In genomic region chr3:89486916-89487702, GRCm38 (mm10) we compare ENCODE assay signal across 30 mouse cellular contexts. TPM values are rescaled to one million over a fixed set of nuclear protein-coding genes. Genes with fewer than 3 reads are reported as not detected.
DNase-seq lines count a peak whose midpoint lies in the region; ATAC-seq and TF ChIP-seq lines count a peak whose summit lies in the region.
"Had no signal": no experiment of that assay in that cellular context is flagged by ENCODE, and none has a peak within 500 bp of the region (broad histone marks: within the 10 kb centered on the region; RNA-seq: fewer than 3 reads in every experiment).

No protein-coding gene starts in this region.

- 0 out of 2 replicates have a peak, but pooled peaks cover 16% of the 10 kb centered on the region for H3K27me3 ChIP-seq in heart, embryonic 13.5 days (replicated peaks)
- no peaks in the 10 kb centered on the region for H3K27me3 ChIP-seq in stomach, embryonic 16.5 days (ENCODE audit: control insufficient read depth, insufficient read depth, low read length)
- H3K27me3 ChIP-seq in stomach, postnatal 0 days (ENCODE audit: control insufficient read depth, insufficient read depth, low read length), result no peaks in the 10 kb centered on the region

- peak overlapping the region; percentile 12; the same call in 1 of the 2 replicates for H3K27ac ChIP-seq in gastrocnemius, adult 2 months
- no peak overlapping the region for H3K27ac ChIP-seq in heart, embryonic 13.5 days (replicated peaks)
- H3K27ac ChIP-seq in stomach, embryonic 16.5 days (ENCODE audit: low read length), result no peak overlapping the region
- no peak overlapping the region for H3K27ac ChIP-seq in stomach, postnatal 0 days (replicated peaks)
- H3K27ac ChIP-seq: embryonic facial prominence, embryonic 10.5 days; hindbrain, embryonic 12.5 days; layer of hippocampus, adult 2 months; limb, embryonic 13.5 days; liver, embryonic 12.5 days; midbrain, embryonic 13.5 days had no signal

- intact Hi-C loops in gastrocnemius, adult 2 months (cut with DNase I), result loop anchor here (5.0 kb wide), 2 partner anchors 35 to 90 kb away; partner anchors contain the start of gene Pmvk
- intact Hi-C loops in heart, postnatal 10 days (cut with DNase I), result no loop called here

- H3K36me3 ChIP-seq in heart, embryonic 13.5 days, result no peaks in the 10 kb centered on the region
- no peaks in the 10 kb centered on the region for H3K36me3 ChIP-seq in stomach, embryonic 16.5 days (ENCODE audit: control insufficient read depth, insufficient read depth, low read length)
- H3K36me3 ChIP-seq in stomach, postnatal 0 days (ENCODE audit: control insufficient read depth, insufficient read depth, low read length), result no peaks in the 10 kb centered on the region
- H3K36me3 ChIP-seq: embryonic facial prominence, embryonic 10.5 days; G1E; hindbrain, embryonic 12.5 days; limb, embryonic 13.5 days; liver, embryonic 12.5 days; midbrain, embryonic 13.5 days had no signal

- H3K9me3 ChIP-seq in heart, embryonic 13.5 days, result no peaks in the 10 kb centered on the region
- H3K9me3 ChIP-seq in stomach, embryonic 16.5 days (replicated peaks; ENCODE audit: control insufficient read depth, low read length), result no peaks in the 10 kb centered on the region
- no peaks in the 10 kb centered on the region for H3K9me3 ChIP-seq in stomach, postnatal 0 days (ENCODE audit: control insufficient read depth, low read length)
- H3K9me3 ChIP-seq: embryonic facial prominence, embryonic 10.5 days; G1E; hindbrain, embryonic 12.5 days; limb, embryonic 13.5 days; liver, embryonic 12.5 days; midbrain, embryonic 13.5 days had no signal

- H3K4me1 ChIP-seq in heart, embryonic 13.5 days, result peaks cover 18% of the 10 kb centered on the region
- H3K4me1 ChIP-seq in stomach, embryonic 16.5 days (ENCODE audit: control insufficient read depth, insufficient read depth, low read length), result peaks cover 5% of the 10 kb centered on the region; the same call in 1 of the 2 replicates
- no peaks in the 10 kb centered on the region for H3K4me1 ChIP-seq in stomach, postnatal 0 days (replicated peaks; ENCODE audit: control insufficient read depth, insufficient read depth)
- H3K4me1 ChIP-seq: hindbrain, embryonic 12.5 days; midbrain, embryonic 13.5 days had no signal

- no peak for TF ChIP-seq CTCF in gastrocnemius, adult 2 months (IDR thresholded peaks at IDR 0.05)
- TF ChIP-seq CTCF in stomach, postnatal 0 days (IDR thresholded peaks at IDR 0.05; ENCODE audit: low read depth), result no peak

- peak overlapping the region; percentile 33 for H3K4me3 ChIP-seq in gastrocnemius, adult 2 months
- H3K4me3 ChIP-seq in heart, embryonic 13.5 days, result no peak overlapping the region
- H3K4me3 ChIP-seq in stomach, embryonic 16.5 days (replicated peaks; ENCODE audit: low read length), result no peak overlapping the region
- H3K4me3 ChIP-seq in stomach, postnatal 0 days (ENCODE audit: low read depth, low read length), result no peak overlapping the region
- H3K4me3 ChIP-seq: embryonic facial prominence, embryonic 10.5 days; hindbrain, embryonic 12.5 days; layer of hippocampus, adult 2 months; limb, embryonic 13.5 days; liver, embryonic 12.5 days; midbrain, embryonic 13.5 days had no signal

- WGBS in heart, embryonic 13.5 days, result 46% methylated on average over 20 of the region's 20 CpGs
- 63% methylated on average over 20 of the region's 20 CpGs for WGBS in stomach, embryonic 16.5 days
- 60% methylated on average over 20 of the region's 20 CpGs for WGBS in stomach, postnatal 0 days

- no peak for ATAC-seq in heart, embryonic 13.5 days (ENCODE audit: extremely low read depth, insufficient number of reproducible peaks, low FRiP score, low TSS enrichment)
- no peak for ATAC-seq in stomach, embryonic 16.5 days (ENCODE audit: insufficient read depth, low FRiP score)
- ATAC-seq in stomach, postnatal 0 days (ENCODE audit: low FRiP score, low TSS enrichment), result no peak
- no peak for ATAC-seq in CD4-positive, CD25-positive, alpha-beta regulatory T cell, adult 4 months
- ATAC-seq: forebrain, postnatal 0 days; liver, embryonic 12.5 days; midbrain, embryonic 13.5 days; Patski had no signal

- no peak for DNase-seq in gastrocnemius, adult 2 months
- no peak for DNase-seq in gastrocnemius, postnatal 4 days (ENCODE audit: low spot score in 2 of 2)
- DNase-seq in heart, postnatal 10 days, result no peak
- DNase-seq in stomach, postnatal 0 days (ENCODE audit: low spot score), result no peak
- DNase-seq in adrenal gland, adult 8-10 months, result no peak
- DNase-seq: cerebellum, adult 11 months; cerebellum, postnatal 10 days; forebrain, postnatal 0 days; gastrocnemius, postnatal 25 days; kidney, adult 8-10 months; kidney, postnatal 25 days; layer of hippocampus, postnatal 36 days; lung, adult 18-20 months; lung, postnatal 10 days; right cerebral cortex, postnatal 14 days; thymus, adult 18-20 months; thymus, postnatal 4 days had no signal

- 0 out of 2 replicates have a peak overlapping the region, but pooled peaks have one; percentile 1 for H3K9ac ChIP-seq in heart, embryonic 13.5 days
- peak overlapping the region; percentile 39; the same call in 1 of the 2 replicates for H3K9ac ChIP-seq in stomach, embryonic 16.5 days (ENCODE audit: low read length)
- no peak overlapping the region for H3K9ac ChIP-seq in stomach, postnatal 0 days (ENCODE audit: low read length)
- H3K9ac ChIP-seq: forebrain, postnatal 0 days; hindbrain, embryonic 12.5 days; limb, embryonic 13.5 days; liver, embryonic 12.5 days; midbrain, embryonic 13.5 days had no signal

- TF ChIP-seq EP300 in stomach, postnatal 0 days (optimal IDR thresholded peaks at IDR 0.05), result no peak

- H3K4me2 ChIP-seq in heart, embryonic 13.5 days, result no peak overlapping the region
- H3K4me2 ChIP-seq in stomach, embryonic 16.5 days (ENCODE audit: low read depth, low read length), result no peak overlapping the region
- no peak overlapping the region for H3K4me2 ChIP-seq in stomach, postnatal 0 days (replicated peaks; ENCODE audit: low read depth)
- H3K4me2 ChIP-seq: hindbrain, embryonic 12.5 days; limb, embryonic 13.5 days; liver, embryonic 12.5 days; midbrain, embryonic 13.5 days had no signal

RNA-seq across cellular contexts. Expression of gene Pmvk, which starts 32.8 kb away (rescaled TPM):
- total RNA-seq in gastrocnemius, adult 2 months (2021), result 10 to 100 TPM in 1 of 2 experiments, 1 to 10 TPM in 1; 6.3 to 11.1 TPM
- total RNA-seq in gastrocnemius, postnatal 4 days (2021), result 10 to 100 TPM; 13.1 to 16.1 TPM
- 47.6 and 58.3 TPM in 2 replicates for polyA plus RNA-seq in heart, embryonic 13.5 days (2015; fragmentation: Nextera tagmentation; extraction: Ambion mirVana)
- 10 to 100 TPM in 1 of 2 experiments, 1 to 10 TPM in 1; 8.9 to 12.1 TPM for total RNA-seq in heart, postnatal 10 days (2021)
- 56.0 and 64.9 TPM in 2 replicates for polyA plus RNA-seq in stomach, embryonic 16.5 days (2015; fragmentation: Nextera tagmentation; extraction: Ambion mirVana)
- polyA plus RNA-seq in stomach, postnatal 0 days (2015; fragmentation: Nextera tagmentation; extraction: Ambion mirVana), result 49.7 and 55.0 TPM in 2 replicates
- polyA plus RNA-seq in CD4-positive, CD25-positive, alpha-beta regulatory T cell, adult 4 months (2017; shearing (Covaris generic)), result 10 to 100 TPM; 29.8 to 46.0 TPM
- total RNA-seq in adrenal gland, adult 8-10 months (2022), result 10 to 100 TPM; 14.3 to 19.5 (median 15.7) TPM

RNA-seq across cellular contexts. Expression of gene Kcnn3, which starts 32.9 kb away (rescaled TPM):
- 1 to 10 TPM; 1.4 to 4.1 TPM for total RNA-seq in gastrocnemius, adult 2 months (2021)
- 10 to 100 TPM; 13.6 to 16.5 TPM for total RNA-seq in gastrocnemius, postnatal 4 days (2021)
- 2.2 and 2.3 TPM in 2 replicates for polyA plus RNA-seq in heart, embryonic 13.5 days (2015; fragmentation: Nextera tagmentation; extraction: Ambion mirVana)
- 1 to 10 TPM; 7.4 to 8.8 TPM for total RNA-seq in heart, postnatal 10 days (2021)
- 4.9 and 5.9 TPM in 2 replicates for polyA plus RNA-seq in stomach, embryonic 16.5 days (2015; fragmentation: Nextera tagmentation; extraction: Ambion mirVana)
- polyA plus RNA-seq in stomach, postnatal 0 days (2015; fragmentation: Nextera tagmentation; extraction: Ambion mirVana), result 4.5 and 5.3 TPM in 2 replicates
- not detected for polyA plus RNA-seq in CD4-positive, CD25-positive, alpha-beta regulatory T cell, adult 4 months (2017; shearing (Covaris generic))
- total RNA-seq in adrenal gland, adult 8-10 months (2022), result 1 to 10 TPM; 3.8 to 6.6 (median 5.2) TPM
- total RNA-seq: monocyte, adult 5-6 weeks; neutrophil, adult 5-6 weeks had no signal
- polyA plus RNA-seq: G1E; liver, embryonic 12.5 days had no signal

RNA-seq across cellular contexts. Expression of gene Pbxip1, which starts 50.6 kb away (rescaled TPM):
- 100 to 1,000 TPM; 202 to 227 TPM for total RNA-seq in gastrocnemius, adult 2 months (2021)
- 100 to 1,000 TPM; 193 to 208 TPM for total RNA-seq in gastrocnemius, postnatal 4 days (2021)
- polyA plus RNA-seq in heart, embryonic 13.5 days (2015; fragmentation: Nextera tagmentation; extraction: Ambion mirVana), result 61.3 and 64.1 TPM in 2 replicates
- total RNA-seq in heart, postnatal 10 days (2021), result 10 to 100 TPM; 66.5 to 66.8 TPM
- polyA plus RNA-seq in stomach, embryonic 16.5 days (2015; fragmentation: Nextera tagmentation; extraction: Ambion mirVana), result 41.8 and 51.2 TPM in 2 replicates
- polyA plus RNA-seq in stomach, postnatal 0 days (2015; fragmentation: Nextera tagmentation; extraction: Ambion mirVana), result 48.4 and 48.6 TPM in 2 replicates
- 10 to 100 TPM; 41.4 to 52.4 TPM for polyA plus RNA-seq in CD4-positive, CD25-positive, alpha-beta regulatory T cell, adult 4 months (2017; shearing (Covaris generic))
- total RNA-seq in adrenal gland, adult 8-10 months (2022), result 100 to 1,000 TPM in 2 of 4 experiments, 10 to 100 TPM in 2; 57.0 to 119 (median 81.5) TPM

RNA-seq across cellular contexts. Expression of gene Pygo2, which starts 57.1 kb away (rescaled TPM):
- total RNA-seq in gastrocnemius, adult 2 months (2021), result 10 to 100 TPM in 1 of 2 experiments, 1 to 10 TPM in 1; 9.5 to 10.1 TPM
- total RNA-seq in gastrocnemius, postnatal 4 days (2021), result 10 to 100 TPM; 31.9 to 35.0 TPM
- polyA plus RNA-seq in heart, embryonic 13.5 days (2015; fragmentation: Nextera tagmentation; extraction: Ambion mirVana), result 24.3 and 24.8 TPM in 2 replicates
- 10 to 100 TPM; 16.8 to 22.3 TPM for total RNA-seq in heart, postnatal 10 days (2021)
- 21.1 and 23.4 TPM in 2 replicates for polyA plus RNA-seq in stomach, embryonic 16.5 days (2015; fragmentation: Nextera tagmentation; extraction: Ambion mirVana)
- 18.0 and 21.3 TPM in 2 replicates for polyA plus RNA-seq in stomach, postnatal 0 days (2015; fragmentation: Nextera tagmentation; extraction: Ambion mirVana)
- 1 to 10 TPM; 6.0 to 7.9 TPM for polyA plus RNA-seq in CD4-positive, CD25-positive, alpha-beta regulatory T cell, adult 4 months (2017; shearing (Covaris generic))
- total RNA-seq in adrenal gland, adult 8-10 months (2022), result 10 to 100 TPM; 42.1 to 45.1 (median 44.3) TPM
